Mouse (Mus musculus): Measurements from ENCODE around the gene Ranbp2. TPM values are rescaled to one million over a fixed set of nuclear protein-coding genes. Genes with fewer than 3 reads are reported as not detected.

Ranbp2 gene
- polyA plus RNA-seq, 1 experiment from 2014 or later: 20.4 TPM

- Histone ChIP-seq H3K4me1 (replicated peaks) (peaks cover 32% of the 10 kb centered on the region), H3K36me3 (0 out of 2 replicates have a peak, but pooled peaks cover 3% of the 10 kb centered on the region), H3K9me3 (replicated peaks) (no peaks in the 10 kb centered on the region), H3K9ac (peak overlapping the region; percentile 76), H3K4me3 (replicated peaks) (peak overlapping the region; percentile 98), H3K27ac (peak overlapping the region; percentile 99), H3K27me3 (no peaks in the 10 kb centered on the region), H3K4me2 (peak overlapping the region; percentile 77)
- 5% methylated on average over 9 of the region's 9 CpGs for WGBS (ENCODE audit: insufficient replicate concordance)
- no peak for ATAC-seq (ENCODE audit: low read depth)
- peak; percentile 27 for DNase-seq
Measured at GRCm38 (mm10) chr10:58445850-58446249, 870 bp upstream of the Ranbp2 start.

GRCm38 (mm10) chr10:58447280-58447781 is 611 bp downstream of the Ranbp2 start:
- peak; percentile 53; the same call in 1 of the 2 replicates for ATAC-seq (ENCODE audit: low read depth)
- no peak for DNase-seq
- under 1% methylated on average over 24 of the region's 32 CpGs for WGBS (ENCODE audit: insufficient replicate concordance)

GRCm38 (mm10) chr10:58451575-58451974 is 4.9 kb downstream of the Ranbp2 start:
- Histone ChIP-seq H3K4me1 (replicated peaks) (peaks cover 40% of the 10 kb centered on the region), H3K4me2 (peak overlapping the region; percentile 50), H3K9ac (peak overlapping the region; percentile 60), H3K27me3 (no peaks in the 10 kb centered on the region), H3K9me3 (replicated peaks) (no peaks in the 10 kb centered on the region), H3K4me3 (replicated peaks) (peak overlapping the region; percentile 24), H3K36me3 (peaks cover 40% of the 10 kb centered on the region), H3K27ac (peak overlapping the region; percentile 92)
- no peak for DNase-seq
- no peak for ATAC-seq (ENCODE audit: low read depth)

More at GRCm38 (mm10) chr10:58447280-58447781, 611 bp downstream of the Ranbp2 start:
- Histone ChIP-seq H3K36me3 (0 out of 2 replicates have a peak, but pooled peaks cover 5% of the 10 kb centered on the region), H3K4me3 (replicated peaks) (peak overlapping the region; percentile 98), H3K4me1 (replicated peaks) (peaks cover 42% of the 10 kb centered on the region), H3K9ac (peak overlapping the region; percentile 95), H3K4me2 (peak overlapping the region; percentile 74), H3K27ac (peak overlapping the region; percentile 99), H3K9me3 (replicated peaks) (no peaks in the 10 kb centered on the region), H3K27me3 (no peaks in the 10 kb centered on the region)

- ATAC-seq (ENCODE audit: low read depth): peak; percentile 96
Measured at GRCm38 (mm10) chr10:58452185-58452584, 5.5 kb downstream of the Ranbp2 start.

GRCm38 (mm10) chr10:58459896-58460295 is 13.2 kb downstream of the Ranbp2 start:
- Histone ChIP-seq H3K27ac (no peak overlapping the region), H3K27me3 (no peaks in the 10 kb centered on the region), H3K36me3 (peaks cover 78% of the 10 kb centered on the region), H3K9me3 (replicated peaks) (no peaks in the 10 kb centered on the region), H3K4me3 (replicated peaks) (no peak overlapping the region), H3K4me2 (no peak overlapping the region), H3K4me1 (replicated peaks) (0 out of 2 replicates have a peak, but pooled peaks cover 2% of the 10 kb centered on the region), H3K9ac (no peak overlapping the region)
- ATAC-seq (ENCODE audit: low read depth): peak; percentile 54
- no peak for DNase-seq
- WGBS (ENCODE audit: insufficient replicate concordance): 82% methylated on average over 1 of the region's 1 CpGs

More at GRCm38 (mm10) chr10:58452185-58452584, 5.5 kb downstream of the Ranbp2 start:
- Histone ChIP-seq H3K4me1 (replicated peaks) (peaks cover 40% of the 10 kb centered on the region), H3K9me3 (replicated peaks) (no peaks in the 10 kb centered on the region), H3K4me3 (replicated peaks) (no peak overlapping the region; the same call in 1 of the 2 replicates), H3K36me3 (peaks cover 41% of the 10 kb centered on the region), H3K27me3 (no peaks in the 10 kb centered on the region), H3K9ac (peak overlapping the region; percentile 36), H3K4me2 (peak overlapping the region; percentile 47), H3K27ac (peak overlapping the region; percentile 85)
- peak; percentile 63 for DNase-seq
- WGBS (ENCODE audit: insufficient replicate concordance): 15% methylated on average over 1 of the region's 1 CpGs

- DNase-seq (no peak), ATAC-seq (ENCODE audit: low read depth) (no peak)
- H3K9me3 ChIP-seq (replicated peaks): no peaks in the 10 kb centered on the region
- no peak overlapping the region for H3K27ac ChIP-seq
- no peak overlapping the region for H3K4me2 ChIP-seq
- H3K4me1 ChIP-seq (replicated peaks): no peaks in the 10 kb centered on the region
- WGBS (ENCODE audit: insufficient replicate concordance): 88% methylated on average over 5 of the region's 5 CpGs
- H3K36me3 ChIP-seq: peaks cover 77% of the 10 kb centered on the region
- H3K9ac ChIP-seq: no peak overlapping the region
- no peaks in the 10 kb centered on the region for H3K27me3 ChIP-seq
- H3K4me3 ChIP-seq (replicated peaks): no peak overlapping the region
Measured at GRCm38 (mm10) chr10:58477086-58477755, 30.5 kb downstream of the Ranbp2 start.

GRCm38 (mm10) chr10:58478071-58478578 is 31.4 kb downstream of the Ranbp2 start:
- H3K4me1 ChIP-seq (replicated peaks): no peaks in the 10 kb centered on the region
- 87% methylated on average over 2 of the region's 2 CpGs for WGBS (ENCODE audit: insufficient replicate concordance)
- no peaks in the 10 kb centered on the region for H3K9me3 ChIP-seq (replicated peaks)
- H3K27ac ChIP-seq: no peak overlapping the region
- no peak for ATAC-seq (ENCODE audit: low read depth)
- peaks cover 79% of the 10 kb centered on the region for H3K36me3 ChIP-seq
- H3K4me3 ChIP-seq (replicated peaks): no peak overlapping the region
- no peak overlapping the region for H3K9ac ChIP-seq
- no peak overlapping the region for H3K4me2 ChIP-seq
- no peaks in the 10 kb centered on the region for H3K27me3 ChIP-seq
- no peak for DNase-seq

- no peak for DNase-seq
- Histone ChIP-seq H3K9me3 (replicated peaks) (no peaks in the 10 kb centered on the region), H3K9ac (no peak overlapping the region), H3K36me3 (peaks cover 81% of the 10 kb centered on the region), H3K4me3 (replicated peaks) (no peak overlapping the region), H3K4me1 (replicated peaks) (no peaks in the 10 kb centered on the region), H3K27ac (no peak overlapping the region), H3K27me3 (no peaks in the 10 kb centered on the region), H3K4me2 (no peak overlapping the region)
- 88% methylated on average over 4 of the region's 4 CpGs for WGBS (ENCODE audit: insufficient replicate concordance)
- no peak for ATAC-seq (ENCODE audit: low read depth)
Measured at GRCm38 (mm10) chr10:58479954-58480490, 33.3 kb downstream of the Ranbp2 start.

GRCm38 (mm10) chr10:58491031-58491430 is 44.3 kb downstream of the Ranbp2 start:
- H3K27me3 ChIP-seq: no peaks in the 10 kb centered on the region
- no peak overlapping the region for H3K27ac ChIP-seq
- H3K36me3 ChIP-seq: peaks cover 76% of the 10 kb centered on the region
- H3K4me3 ChIP-seq (replicated peaks): no peak overlapping the region
- no peak overlapping the region for H3K9ac ChIP-seq
- WGBS (ENCODE audit: insufficient replicate concordance): 93% methylated on average over 5 of the region's 5 CpGs
- H3K4me1 ChIP-seq (replicated peaks): no peaks in the 10 kb centered on the region
- ATAC-seq (ENCODE audit: low read depth) (no peak), DNase-seq (no peak)
- H3K9me3 ChIP-seq (replicated peaks): no peaks in the 10 kb centered on the region
- no peak overlapping the region for H3K4me2 ChIP-seq

GRCm38 (mm10) chr10:58495637-58496036 is 48.9 kb downstream of the Ranbp2 start:
- no peaks in the 10 kb centered on the region for H3K9me3 ChIP-seq (replicated peaks)
- no peak overlapping the region for H3K27ac ChIP-seq
- ATAC-seq (ENCODE audit: low read depth) (no peak), DNase-seq (no peak)
- WGBS (ENCODE audit: insufficient replicate concordance): 80% methylated on average over 2 of the region's 2 CpGs
- peaks cover 19% of the 10 kb centered on the region for H3K4me1 ChIP-seq (replicated peaks)
- H3K36me3 ChIP-seq: peaks cover 43% of the 10 kb centered on the region
- H3K4me3 ChIP-seq (replicated peaks): no peak overlapping the region
- no peak overlapping the region for H3K4me2 ChIP-seq
- H3K27me3 ChIP-seq: no peaks in the 10 kb centered on the region
- H3K9ac ChIP-seq: no peak overlapping the region

- no peaks in the 10 kb centered on the region for H3K27me3 ChIP-seq
- H3K4me1 ChIP-seq (replicated peaks): peaks cover 19% of the 10 kb centered on the region
- peak overlapping the region; percentile 82 for H3K4me2 ChIP-seq
- H3K36me3 ChIP-seq: peaks cover 32% of the 10 kb centered on the region
- peak overlapping the region; percentile 74 for H3K4me3 ChIP-seq (replicated peaks)
- peak overlapping the region; percentile 85 for H3K27ac ChIP-seq
- DNase-seq (no peak), ATAC-seq (ENCODE audit: low read depth) (no peak)
- no peaks in the 10 kb centered on the region for H3K9me3 ChIP-seq (replicated peaks)
- peak overlapping the region; percentile 81 for H3K9ac ChIP-seq
Measured at GRCm38 (mm10) chr10:58496732-58497131, 50.0 kb downstream of the Ranbp2 start.
